Mouse (Mus musculus) liver, adult 2 months (tissue): ENCODE measurements around the gene Kcnj15. TPM values are rescaled to one million over a fixed set of nuclear protein-coding genes. Genes with fewer than 3 reads are reported as not detected.

Experiments used
- DNase-seq: peaks from one replicate; pipeline ENCODE4 v3.0.0-alpha.2; 2011; ENCODE audit warnings: low read depth, low spot score; ENCODE audit errors: extremely low read depth
- H3K27ac ChIP-seq: fragments of 200-500 bp; replicated peaks from 2 replicates; pipeline ENCODE4 v1.5.1; 2012; ENCODE audit warnings: low read depth, mild to moderate bottlenecking, control low read depth, inconsistent platforms, low read length; ENCODE audit not compliant: insufficient read depth
- H3K27me3 ChIP-seq: fragments of 200-500 bp; 2 replicates; pipeline ENCODE4 v1.6.1; 2012; ENCODE audit warnings: mild to moderate bottlenecking, moderate library complexity, low read length, inconsistent platforms; ENCODE audit not compliant: control insufficient read depth, insufficient read depth
- H3K36me3 ChIP-seq: fragments of 200-500 bp; 2 replicates; pipeline ENCODE4 v1.6.1; 2012; ENCODE audit warnings: low read length, inconsistent platforms; ENCODE audit not compliant: control insufficient read depth, insufficient read depth
- H3K4me1 ChIP-seq: fragments of 200-500 bp; 2 replicates; pipeline ENCODE4 v1.6.1; 2011; ENCODE audit warnings: low read length; ENCODE audit not compliant: control insufficient read depth, insufficient read depth
- H3K4me3 ChIP-seq: fragments of 200-500 bp; 2 replicates; pipeline ENCODE4 v1.5.1; 2011; ENCODE audit warnings: low read depth, mild to moderate bottlenecking, control low read depth, low read length, moderate library complexity; ENCODE audit not compliant: insufficient read depth
- H3K79me2 ChIP-seq: fragments of 200-500 bp; 2 replicates; pipeline ENCODE4 v1.6.1; 2012; ENCODE audit warnings: inconsistent platforms, mild to moderate bottlenecking, low read length, moderate library complexity; ENCODE audit not compliant: control insufficient read depth, insufficient read depth
- H3K9ac ChIP-seq: fragments of 200-500 bp; 2 replicates; pipeline ENCODE4 v1.6.1; 2012; ENCODE audit warnings: low read depth, mild to moderate bottlenecking, control low read depth, inconsistent platforms, low read length
- CTCF ChIP-seq: fragments of 200-500 bp; IDR thresholded peaks from 2 replicates; pipeline ENCODE4 v1.5.1; 2011; ENCODE audit warnings: low read depth, low read length, control low read depth
- POLR2A ChIP-seq: fragments of 200-500 bp; IDR thresholded peaks from 2 replicates; pipeline ENCODE4 v1.6.1; 2011; ENCODE audit warnings: low read length, control low read depth; ENCODE audit not compliant: insufficient read depth; ENCODE audit errors: extremely low read depth
- WGBS: fragments of 180-500 bp; shearing (Covaris S2); methylation state at CpG from one replicate; pipeline ENCODE4 v1.1.7; 2018; 5-methylcytosine and 5-hydroxymethylcytosine counted together
- polyA plus RNA-seq: library from polyadenylated mRNA; depleted of rRNA; stranded (reverse); fragments of >200 nt; gene quantifications from 2 replicates; pipeline ENCODE4 v1.2.3, GENCODE M21; 2012
- total RNA-seq: library from RNA; depleted of rRNA; stranded (reverse); fragments of >200 nt; gene quantifications from 2 replicates; pipeline ENCODE4 v1.2.3, GENCODE M21; 2014

The Kcnj15 gene
- total and polyA plus RNA-seq, 2 experiments = 0.06 to 0.18 TPM

DNA sequence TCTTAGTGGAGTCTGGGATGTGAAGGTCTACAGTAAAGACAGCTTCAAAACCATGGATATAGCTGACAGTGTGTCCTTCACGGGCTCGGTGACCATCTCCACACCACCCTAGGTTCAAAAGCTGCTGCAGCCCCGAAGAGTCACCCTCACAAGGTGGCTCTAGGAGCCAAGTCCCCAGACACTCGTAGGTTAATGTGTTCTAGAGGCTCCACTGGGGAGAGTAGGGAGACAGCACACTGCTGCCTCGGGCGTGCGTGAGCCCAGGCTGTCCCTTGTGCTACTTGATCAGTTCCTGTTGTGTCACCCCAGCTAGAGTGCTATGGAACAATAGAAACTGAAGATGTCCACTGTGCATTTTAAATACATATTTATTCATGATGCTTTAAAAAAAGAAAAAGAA, 41.0 kb upstream of the Kcnj15 start:
- Histone ChIP-seq H3K36me3 (no peaks in the 10 kb centered on the region), H3K4me3 (no peak overlapping the region), H3K4me1 (no peaks in the 10 kb centered on the region), H3K79me2 (no peaks in the 10 kb centered on the region), H3K27ac (no peak overlapping the region), H3K9ac (no peak overlapping the region), H3K27me3 (no peaks in the 10 kb centered on the region)
- WGBS = 86% methylated on average over 7 of the region's 7 CpGs
- no peak for DNase-seq
- no peak for TF ChIP-seq POLR2A
- no peak for TF ChIP-seq CTCF

DNA sequence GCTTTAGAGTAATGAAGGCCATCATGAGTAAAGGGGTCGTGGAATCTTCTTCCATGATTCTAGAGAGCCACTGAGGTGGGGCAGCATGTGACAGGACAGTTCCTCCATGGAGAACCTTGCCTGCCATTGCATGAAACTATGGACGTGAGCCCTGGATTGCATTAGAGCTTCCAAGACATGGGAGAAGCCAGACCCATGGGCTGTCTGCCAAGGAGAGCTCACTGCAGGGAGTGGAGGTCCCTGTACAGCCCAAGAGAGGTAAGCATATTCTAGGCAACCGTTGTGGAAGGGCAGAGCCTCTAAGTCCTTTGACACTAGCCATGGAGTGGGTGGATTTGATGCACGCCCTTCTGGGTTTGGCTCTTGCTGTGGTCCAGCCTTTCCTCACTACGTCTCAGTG, 40.5 kb upstream of the Kcnj15 start:
- WGBS = 78% methylated on average over 5 of the region's 5 CpGs
- TF ChIP-seq POLR2A (no peak), CTCF (no peak)
- Histone ChIP-seq H3K27me3 (no peaks in the 10 kb centered on the region), H3K27ac (no peak overlapping the region), H3K79me2 (no peaks in the 10 kb centered on the region), H3K36me3 (no peaks in the 10 kb centered on the region), H3K4me3 (no peak overlapping the region), H3K4me1 (no peaks in the 10 kb centered on the region), H3K9ac (no peak overlapping the region)
- no peak for DNase-seq

DNA sequence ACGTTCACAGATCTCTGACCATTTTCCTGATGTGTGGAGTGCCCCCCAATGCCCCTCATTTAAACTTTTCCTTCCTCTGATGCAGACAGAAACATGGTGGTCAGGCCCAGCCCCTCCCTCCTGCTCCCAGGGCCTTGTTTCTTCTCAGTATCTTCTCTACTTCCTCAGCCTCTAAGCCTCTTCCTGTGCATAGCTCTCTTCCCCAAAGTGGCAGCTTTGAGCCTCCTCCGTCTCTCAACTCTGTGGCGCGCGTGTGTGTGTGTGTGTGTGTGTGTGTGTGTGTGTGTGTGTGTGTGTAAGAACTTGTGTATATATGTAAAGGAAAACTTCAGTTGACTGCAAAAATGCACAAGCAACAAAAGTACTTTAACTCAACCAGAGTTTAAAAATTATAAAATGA, 38.6 kb upstream of the Kcnj15 start:
- H3K9ac ChIP-seq = no peak overlapping the region
- TF ChIP-seq CTCF (no peak), POLR2A (no peak)
- 77% methylated on average over 5 of the region's 5 CpGs for WGBS
- no peaks in the 10 kb centered on the region for H3K79me2 ChIP-seq
- no peaks in the 10 kb centered on the region for H3K4me1 ChIP-seq
- no peaks in the 10 kb centered on the region for H3K27me3 ChIP-seq
- no peak for DNase-seq
- no peaks in the 10 kb centered on the region for H3K36me3 ChIP-seq
- no peak overlapping the region for H3K27ac ChIP-seq
- H3K4me3 ChIP-seq = no peak overlapping the region

DNA sequence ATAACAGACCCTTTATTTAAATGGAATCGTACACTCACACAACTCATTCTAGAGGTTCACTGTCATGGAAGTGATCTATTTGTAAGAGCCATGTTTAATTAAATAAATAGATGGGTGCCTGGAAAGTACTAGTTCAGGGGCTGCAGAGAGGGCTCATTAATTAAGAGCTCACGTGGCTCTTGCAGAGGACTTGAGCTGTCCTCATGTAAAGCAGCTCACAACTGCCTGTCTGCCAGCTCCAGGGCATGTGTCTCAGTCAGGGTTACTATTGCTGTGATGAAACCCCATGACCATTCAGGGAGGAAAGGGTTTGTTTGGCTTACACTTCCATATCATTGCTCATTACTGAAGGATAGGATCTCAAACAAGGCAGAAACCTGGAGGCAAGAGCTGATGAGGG, 37.9 kb upstream of the Kcnj15 start:
- Histone ChIP-seq H3K4me3 (no peak overlapping the region), H3K9ac (no peak overlapping the region), H3K27ac (no peak overlapping the region), H3K4me1 (no peaks in the 10 kb centered on the region), H3K36me3 (no peaks in the 10 kb centered on the region), H3K27me3 (no peaks in the 10 kb centered on the region), H3K79me2 (no peaks in the 10 kb centered on the region)
- no peak for TF ChIP-seq POLR2A
- no peak for TF ChIP-seq CTCF
- WGBS = 87% methylated on average over 2 of the region's 2 CpGs
- no peak for DNase-seq

DNA sequence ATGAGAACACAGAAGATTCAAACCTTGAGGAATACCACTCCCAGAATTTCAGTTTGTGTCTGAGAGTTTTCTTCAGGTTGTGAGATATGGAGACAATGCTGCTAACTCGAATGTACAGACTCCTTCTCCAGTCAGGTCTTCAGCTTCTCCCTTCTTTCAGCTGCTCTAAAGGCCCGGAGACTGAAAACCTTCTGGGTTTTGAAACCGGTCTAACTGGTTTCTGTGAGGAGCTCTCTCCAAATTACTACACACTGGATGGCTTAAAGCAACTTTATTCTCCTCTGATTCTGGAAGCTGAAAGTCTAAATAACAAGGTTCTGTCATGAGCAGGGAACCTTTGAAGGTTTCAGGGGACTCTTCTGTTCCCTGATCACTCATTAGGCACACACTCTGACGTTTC, 36.3 kb upstream of the Kcnj15 start:
- no peak for DNase-seq
- TF ChIP-seq POLR2A (no peak), CTCF (no peak)
- H3K27me3 ChIP-seq = no peaks in the 10 kb centered on the region
- no peak overlapping the region for H3K4me3 ChIP-seq
- 36% methylated on average over 4 of the region's 4 CpGs for WGBS
- no peaks in the 10 kb centered on the region for H3K4me1 ChIP-seq
- H3K36me3 ChIP-seq = no peaks in the 10 kb centered on the region
- H3K79me2 ChIP-seq = no peaks in the 10 kb centered on the region
- H3K9ac ChIP-seq = no peak overlapping the region
- H3K27ac ChIP-seq = no peak overlapping the region

DNA sequence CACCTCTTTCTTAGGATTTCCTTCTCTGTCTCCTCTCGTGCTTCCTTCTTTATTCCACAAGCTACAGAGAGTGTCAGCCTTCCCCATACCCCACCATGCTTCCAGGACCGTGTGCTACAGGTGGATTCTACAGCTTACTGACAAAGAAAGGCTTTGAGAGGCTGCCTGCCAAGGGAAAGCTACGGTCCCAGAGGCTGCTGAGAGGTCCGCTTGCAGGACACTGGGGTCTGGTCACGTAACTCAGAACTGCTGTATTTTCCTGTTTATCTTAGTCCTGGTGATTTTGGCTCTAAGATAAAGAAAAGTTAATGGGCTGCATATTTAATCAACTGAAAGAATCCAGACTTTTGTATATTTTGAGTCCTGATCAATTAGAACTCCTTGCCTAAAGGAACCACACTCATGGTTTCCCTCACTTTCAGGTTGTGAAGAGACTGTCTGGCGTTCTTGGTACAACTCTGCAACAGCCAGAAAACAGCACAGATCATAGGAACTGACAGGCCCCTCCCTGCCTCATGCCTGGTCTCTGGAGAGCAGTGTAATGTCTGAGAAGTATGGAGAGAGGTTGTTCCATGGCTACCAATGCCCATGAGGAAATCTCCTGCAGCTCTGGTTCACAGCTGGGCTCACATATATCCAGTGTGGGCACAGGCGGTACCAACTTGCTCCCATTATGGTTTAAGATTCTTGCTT, 35.2 kb upstream of the Kcnj15 start:
- H3K9ac ChIP-seq = no peak overlapping the region
- H3K36me3 ChIP-seq = no peaks in the 10 kb centered on the region
- H3K4me1 ChIP-seq = no peaks in the 10 kb centered on the region
- H3K27ac ChIP-seq = no peak overlapping the region
- no peak overlapping the region for H3K4me3 ChIP-seq
- DNase-seq = no peak
- no peaks in the 10 kb centered on the region for H3K79me2 ChIP-seq
- TF ChIP-seq CTCF (no peak), POLR2A (no peak)
- H3K27me3 ChIP-seq = no peaks in the 10 kb centered on the region
- 60% methylated on average over 7 of the region's 7 CpGs for WGBS
